Mouse (Mus musculus) neutrophil, adult 5-6 weeks (primary cell): ENCODE data around the gene Atp2b4. TPM values are rescaled to one million over a fixed set of nuclear protein-coding genes. Genes with fewer than 3 reads are reported as not detected.

Source experiments
- ATAC-seq: fragments of 151-379, 151-347 bp; 2 replicates; pipeline ENCODE4 v1.8.0; 2017; ENCODE audit warnings: mild to moderate bottlenecking, moderate TSS enrichment; ENCODE audit not compliant: insufficient number of reproducible peaks, poor library complexity, low FRiP score, severe bottlenecking; ENCODE audit errors: extremely low read depth
- total RNA-seq: library from RNA; stranded (forward); fragments of 200-1000 nt; gene quantifications from 2 replicates; pipeline ENCODE4 v1.2.3, GENCODE M21; 2017

The Atp2b4 gene
- total RNA-seq, result 1.4 and 2.1 TPM in 2 replicates

- peak; percentile 45 for ATAC-seq
Observed at GRCm38 (mm10) chr1:133800948-133801393, at the start of gene Atp2b4. Gene Atp2b4, minus strand, starts transcription at chr1:133801041.

- no peak for ATAC-seq
Observed at GRCm38 (mm10) chr1:133844734-133845133, 43.9 kb upstream of the Atp2b4 start.

- no peak for ATAC-seq
Observed at GRCm38 (mm10) chr1:133843900-133844299, 43.1 kb upstream of the Atp2b4 start.

GRCm38 (mm10) chr1:133843370-133843769, 42.5 kb upstream of the Atp2b4 start:
- no peak for ATAC-seq

- no peak for ATAC-seq
Observed at GRCm38 (mm10) chr1:133842074-133842725, 41.4 kb upstream of the Atp2b4 start.

GRCm38 (mm10) chr1:133841171-133841926, 40.5 kb upstream of the Atp2b4 start:
- no peak for ATAC-seq

- no peak for ATAC-seq
Observed at GRCm38 (mm10) chr1:133840530-133840929, 39.7 kb upstream of the Atp2b4 start.

- no peak for ATAC-seq
Observed at GRCm38 (mm10) chr1:133834309-133834708, 33.5 kb upstream of the Atp2b4 start.

GRCm38 (mm10) chr1:133832781-133833180, 31.9 kb upstream of the Atp2b4 start:
- ATAC-seq, result no peak

- ATAC-seq, result no peak
Observed at GRCm38 (mm10) chr1:133826193-133826592, 25.4 kb upstream of the Atp2b4 start.

- ATAC-seq, result no peak
Observed at GRCm38 (mm10) chr1:133825543-133825942, 24.7 kb upstream of the Atp2b4 start.

- ATAC-seq, result no peak
Observed at GRCm38 (mm10) chr1:133825140-133825539, 24.3 kb upstream of the Atp2b4 start.

GRCm38 (mm10) chr1:133821144-133821543, 20.3 kb upstream of the Atp2b4 start:
- peak; percentile 55; the same call in 1 of the 2 replicates for ATAC-seq

- ATAC-seq, result no peak
Observed at GRCm38 (mm10) chr1:133820100-133820499, 19.3 kb upstream of the Atp2b4 start.

GRCm38 (mm10) chr1:133818531-133818930, 17.7 kb upstream of the Atp2b4 start:
- no peak for ATAC-seq

- ATAC-seq, result peak; percentile 39; the same call in 1 of the 2 replicates
Observed at GRCm38 (mm10) chr1:133815747-133816491, 15.1 kb upstream of the Atp2b4 start.

- no peak for ATAC-seq
Observed at GRCm38 (mm10) chr1:133809376-133809775, 8.5 kb upstream of the Atp2b4 start.

GRCm38 (mm10) chr1:133808020-133808419, 7.2 kb upstream of the Atp2b4 start:
- no peak for ATAC-seq

- no peak for ATAC-seq
Observed at GRCm38 (mm10) chr1:133801743-133802142, 902 bp upstream of the Atp2b4 start.

GRCm38 (mm10) chr1:133800512-133800911, 329 bp downstream of the Atp2b4 start:
- no peak for ATAC-seq
